In genomic region chr1:72609887-72610877, GRCm38 (mm10) we compare ENCODE assay signal across 8 mouse cellular contexts. TPM values are rescaled to one million over a fixed set of nuclear protein-coding genes. Genes with fewer than 3 reads are reported as not detected.
DNase-seq lines count a peak whose midpoint lies in the region; ATAC-seq and TF ChIP-seq lines count a peak whose summit lies in the region.

No protein-coding gene starts in this region.

- H3K9ac ChIP-seq in heart, adult 2 months (ENCODE audit: low read depth, low read length) = no peak overlapping the region
- H3K9ac ChIP-seq in midbrain, embryonic 14.5 days (replicated peaks; ENCODE audit: low read length) = no peak overlapping the region
- H3K9ac ChIP-seq in hindbrain, postnatal 0 days (replicated peaks; ENCODE audit: low read length) = no peak overlapping the region

- H3K27me3 ChIP-seq in heart, adult 2 months (ENCODE audit: control insufficient read depth, insufficient read depth, low read length) = no peaks in the 10 kb centered on the region
- no peaks in the 10 kb centered on the region for H3K27me3 ChIP-seq in midbrain, embryonic 14.5 days (ENCODE audit: control insufficient read depth, insufficient read depth, low read length)
- no peaks in the 10 kb centered on the region for H3K27me3 ChIP-seq in midbrain, embryonic 10.5 days (ENCODE audit: low read depth, poor library complexity, severe bottlenecking)
- H3K27me3 ChIP-seq in hindbrain, postnatal 0 days (ENCODE audit: insufficient read depth, low read length) = no peaks in the 10 kb centered on the region

- no peaks in the 10 kb centered on the region for H3K9me3 ChIP-seq in midbrain, embryonic 14.5 days (ENCODE audit: control insufficient read depth, low read length)
- no peaks in the 10 kb centered on the region for H3K9me3 ChIP-seq in midbrain, embryonic 10.5 days (replicated peaks)
- no peaks in the 10 kb centered on the region for H3K9me3 ChIP-seq in hindbrain, postnatal 0 days (ENCODE audit: low read length)

- WGBS in heart, adult 2 months = 91% methylated on average over 23 of the region's 23 CpGs
- 90% methylated on average over 23 of the region's 23 CpGs for WGBS in midbrain, embryonic 14.5 days
- WGBS in midbrain, embryonic 10.5 days = 89% methylated on average over 23 of the region's 23 CpGs
- WGBS in hindbrain, postnatal 0 days = 66% methylated on average over 23 of the region's 23 CpGs

- no peaks in the 10 kb centered on the region for H3K4me1 ChIP-seq in heart, adult 2 months (ENCODE audit: control insufficient read depth, insufficient read depth, low read length)
- H3K4me1 ChIP-seq in midbrain, embryonic 14.5 days (ENCODE audit: control insufficient read depth, insufficient read depth, low read length) = no peaks in the 10 kb centered on the region
- no peaks in the 10 kb centered on the region for H3K4me1 ChIP-seq in midbrain, embryonic 10.5 days
- no peaks in the 10 kb centered on the region for H3K4me1 ChIP-seq in hindbrain, postnatal 0 days (ENCODE audit: insufficient read depth, low read length)

- H3K36me3 ChIP-seq in heart, adult 2 months (ENCODE audit: control insufficient read depth, insufficient read depth, low read length) = no peaks in the 10 kb centered on the region
- peaks cover 93% of the 10 kb centered on the region for H3K36me3 ChIP-seq in midbrain, embryonic 14.5 days (ENCODE audit: control insufficient read depth, insufficient read depth, low read length)
- peaks cover 91% of the 10 kb centered on the region for H3K36me3 ChIP-seq in midbrain, embryonic 10.5 days
- peaks cover 57% of the 10 kb centered on the region for H3K36me3 ChIP-seq in hindbrain, postnatal 0 days (ENCODE audit: insufficient read depth, low read length)

- peak; percentile 18; the same call in 1 of the 2 replicates for TF ChIP-seq CTCF in heart, adult 2 months (IDR thresholded peaks at IDR 0.05)
- peak; percentile 61 for TF ChIP-seq CTCF in hindbrain, postnatal 0 days (IDR thresholded peaks at IDR 0.05; ENCODE audit: low read depth)

- no peak overlapping the region for H3K4me2 ChIP-seq in midbrain, embryonic 14.5 days (ENCODE audit: low read length)
- H3K4me2 ChIP-seq in hindbrain, postnatal 0 days (ENCODE audit: low read depth, low read length) = no peak overlapping the region

- no peak for ATAC-seq in midbrain, embryonic 14.5 days (ENCODE audit: low FRiP score, low TSS enrichment)
- peak; percentile 48; the same call in 1 of the 2 replicates for ATAC-seq in hindbrain, postnatal 0 days

- no peaks in the 10 kb centered on the region for H3K79me2 ChIP-seq in heart, adult 2 months (replicated peaks; ENCODE audit: control insufficient read depth, insufficient read depth, low read length)

- TF ChIP-seq EP300 in heart, adult 2 months (IDR thresholded peaks at IDR 0.05; ENCODE audit: insufficient read depth, low read depth, low read length) = no peak

- DNase-seq in heart, adult 2 months = no peak
- no peak for DNase-seq in heart, postnatal 36 days
- DNase-seq in midbrain, embryonic 14.5 days = peak; percentile 12
- no peak for DNase-seq in midbrain, embryonic 10.5 days (ENCODE audit: low spot score)
- peak; percentile 53 for DNase-seq in hindbrain, postnatal 0 days (ENCODE audit: low spot score)
- DNase-seq in retina, postnatal 1 day = peak; percentile 11
- no peak for DNase-seq in right cerebral cortex, postnatal 10 days (ENCODE audit: low spot score in 2 of 2)
- DNase-seq in layer of hippocampus, postnatal 36 days = no peak

- TF ChIP-seq POLR2A in heart, adult 2 months (IDR thresholded peaks at IDR 0.05; ENCODE audit: insufficient read depth, low read depth, low read length) = no peak

- intact Hi-C loops in heart, adult 2 months (cut with DNase I) = no loop called here
- intact Hi-C loops in heart, postnatal 36 days (cut with DNase I) = no loop called here

- no peak overlapping the region for H3K27ac ChIP-seq in heart, adult 2 months
- no peak overlapping the region for H3K27ac ChIP-seq in midbrain, embryonic 14.5 days (replicated peaks; ENCODE audit: low read depth, low read length)
- H3K27ac ChIP-seq in midbrain, embryonic 10.5 days (replicated peaks) = no peak overlapping the region
- no peak overlapping the region; the same call in 1 of the 2 replicates for H3K27ac ChIP-seq in hindbrain, postnatal 0 days

- H3K4me3 ChIP-seq in heart, adult 2 months = no peak overlapping the region
- no peak overlapping the region for H3K4me3 ChIP-seq in midbrain, embryonic 14.5 days (replicated peaks; ENCODE audit: low read depth, low read length)
- no peak overlapping the region for H3K4me3 ChIP-seq in midbrain, embryonic 10.5 days
- no peak overlapping the region for H3K4me3 ChIP-seq in hindbrain, postnatal 0 days (ENCODE audit: low read length)

RNA-seq across cellular contexts. Expression of gene Smarcal1, which starts 27.1 kb away (rescaled TPM):
- 10 to 100 TPM; 23.5 to 28.2 TPM for total RNA-seq in heart, adult 2 months (2021)
- polyA plus RNA-seq in heart, adult 2 months (2012; rRNA removed) = 24.6 and 28.7 TPM in 2 replicates
- 10 to 100 TPM; 24.2 to 26.8 TPM for total RNA-seq in heart, postnatal 36 days (2021)
- 25.1 and 35.9 TPM in 2 replicates for polyA plus RNA-seq in midbrain, embryonic 14.5 days (2014; fragmentation: Nextera tagmentation; extraction: Ambion mirVana)
- 28.5 and 32.8 TPM in 2 replicates for polyA plus RNA-seq in midbrain, embryonic 10.5 days (2016; fragmentation: Nextera tagmentation; extraction: Ambion mirVana)
- total RNA-seq in hindbrain, postnatal 0 days (2014; rRNA removed) = 42.0 and 53.6 TPM in 2 replicates
- polyA plus RNA-seq in hindbrain, postnatal 0 days (2015; fragmentation: Nextera tagmentation; extraction: Ambion mirVana) = 19.1 and 19.7 TPM in 2 replicates
- 10 to 100 TPM; 58.8 to 63.1 TPM for total RNA-seq in layer of hippocampus, postnatal 36 days (2021)

Comparison
In these comparisons a context has a peak if more than half of its experiments do, and no peak if none do; other contexts are left out.
1. DNase-seq: peak in midbrain, embryonic 14.5 days (single experiment), hindbrain, postnatal 0 days (single experiment) and retina, postnatal 1 day (single experiment); none in heart, adult 2 months (0 of 2), heart, postnatal 36 days (0 of 2), midbrain, embryonic 10.5 days (single experiment), right cerebral cortex, postnatal 10 days (0 of 2) and layer of hippocampus, postnatal 36 days (0 of 2).